Mouse (Mus musculus) thymus, postnatal 14 days (tissue): ENCODE measurements at regions not wholly inside any gene's neighbourhood (a gene's known extent, or its start where the extent isn't known, plus 50 kb on each side); places are given as distances from the start of the nearest gene placed in this dataset.

Source experiments
- DNase-seq: peaks from one replicate; pipeline ENCODE4 v3.0.0; 2021

- no peak for DNase-seq
These were observed 115.4 kb upstream of the Smad1 start for GRCm38 (mm10) chr8:79514655-79515278.

- DNase-seq, result no peak
These were observed 109.3 kb upstream of the Smad1 start for GRCm38 (mm10) chr8:79508597-79508996.

GRCm38 (mm10) chr8:79505381-79505780 lies 106.1 kb upstream of the Smad1 start:
- no peak for DNase-seq

GRCm38 (mm10) chr8:79503906-79504305 lies 104.6 kb upstream of the Smad1 start:
- DNase-seq, result no peak

GRCm38 (mm10) chr8:79502062-79502461 lies 102.7 kb upstream of the Smad1 start:
- no peak for DNase-seq

- DNase-seq, result no peak
These were observed 101.9 kb upstream of the Smad1 start for GRCm38 (mm10) chr8:79501238-79501637.

- DNase-seq, result no peak
These were observed 99.9 kb upstream of the Smad1 start for GRCm38 (mm10) chr8:79499258-79499657.

GRCm38 (mm10) chr8:79498611-79499010 lies 99.3 kb upstream of the Smad1 start:
- no peak for DNase-seq

- no peak for DNase-seq
These were observed 91.9 kb upstream of the Smad1 start for GRCm38 (mm10) chr8:79491156-79491698.

- DNase-seq, result no peak
These were observed 91.4 kb upstream of the Smad1 start for GRCm38 (mm10) chr8:79490739-79491138.

- peak; percentile 52 for DNase-seq
These were observed 89.5 kb upstream of the Smad1 start for GRCm38 (mm10) chr8:79488861-79489260.

- no peak for DNase-seq
These were observed 88.3 kb upstream of the Smad1 start for GRCm38 (mm10) chr8:79487597-79487996.

GRCm38 (mm10) chr8:79479326-79479725 lies 80.0 kb upstream of the Smad1 start:
- DNase-seq, result no peak

GRCm38 (mm10) chr8:79476012-79476411 lies 76.7 kb upstream of the Smad1 start:
- DNase-seq, result no peak

- no peak for DNase-seq
These were observed 75.4 kb upstream of the Smad1 start for GRCm38 (mm10) chr8:79474679-79475078.

- DNase-seq, result no peak
These were observed 52.8 kb upstream of the Smad1 start for GRCm38 (mm10) chr8:79452101-79452500.

- DNase-seq, result no peak
These were observed 50.1 kb upstream of the Smad1 start for GRCm38 (mm10) chr8:79449453-79449852.
